Mouse (Mus musculus) frontal cortex, postnatal 25 days (tissue): ENCODE results near the gene Epha5.

Experiments used
- DNase-seq, 2 experiments: peaks; one replicate each; pipeline ENCODE4 v3.0.0; 2022; ENCODE audit warnings: low spot score in 2 of 2

Epha5 gene

DNA sequence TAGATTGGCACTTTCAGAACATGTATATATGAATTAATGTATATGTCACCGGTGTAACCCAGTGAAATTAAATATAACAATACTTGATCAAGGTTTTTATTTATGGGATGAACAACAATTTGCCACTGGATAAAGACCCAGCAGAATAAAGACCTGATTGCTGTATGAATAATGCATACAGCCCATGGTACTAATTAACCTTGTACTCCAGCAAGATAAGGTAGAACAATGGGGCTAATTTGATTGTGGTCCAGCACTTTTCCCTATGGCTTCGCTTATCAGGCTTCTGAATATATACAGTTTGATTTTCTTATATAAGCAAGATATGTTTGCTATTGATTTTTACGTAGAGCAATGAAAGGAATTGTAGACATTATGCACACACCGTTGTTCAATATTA is 103.6 kb downstream of the Epha5 start:
- DNase-seq = no peak

DNA sequence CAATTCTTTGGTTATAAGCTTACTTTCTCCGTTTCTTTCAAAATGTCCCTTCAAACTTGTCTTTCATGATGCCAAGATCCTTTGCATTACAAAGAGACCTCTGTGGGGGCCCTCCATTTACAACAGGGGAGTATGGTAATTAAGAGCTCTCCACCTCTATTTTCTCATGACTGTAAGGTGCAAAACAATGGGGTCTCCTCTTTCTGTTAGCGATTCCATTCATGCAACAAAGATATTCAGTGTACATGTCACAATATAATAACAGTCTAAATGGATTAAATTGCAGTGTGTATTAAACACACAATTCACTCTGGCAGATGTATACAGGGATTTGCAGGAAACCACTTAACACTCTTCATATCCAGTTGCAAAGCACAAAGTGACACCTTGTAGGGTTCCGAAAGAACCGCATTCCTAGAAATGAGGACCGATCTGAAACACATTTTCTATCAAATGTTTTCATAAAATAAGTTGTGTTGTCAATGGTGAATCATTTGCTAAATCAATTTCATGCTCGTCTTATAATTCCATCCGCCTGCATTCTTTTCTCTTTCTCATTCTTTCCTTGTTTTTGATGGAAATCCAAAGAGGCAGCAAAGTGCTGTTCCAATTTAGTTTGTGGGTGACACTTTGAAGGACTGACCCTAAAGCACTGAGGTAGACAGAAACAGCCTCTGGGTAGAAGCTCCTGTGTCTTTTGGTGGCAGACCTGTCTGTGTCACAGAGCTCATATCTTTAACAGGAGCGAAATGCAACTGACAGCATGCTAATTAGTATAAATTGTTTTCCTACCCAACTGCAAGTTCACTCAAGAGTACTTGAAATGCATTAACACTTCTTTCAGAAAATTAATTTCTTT is 118.1 kb downstream of the Epha5 start:
- no peak for DNase-seq

DNA sequence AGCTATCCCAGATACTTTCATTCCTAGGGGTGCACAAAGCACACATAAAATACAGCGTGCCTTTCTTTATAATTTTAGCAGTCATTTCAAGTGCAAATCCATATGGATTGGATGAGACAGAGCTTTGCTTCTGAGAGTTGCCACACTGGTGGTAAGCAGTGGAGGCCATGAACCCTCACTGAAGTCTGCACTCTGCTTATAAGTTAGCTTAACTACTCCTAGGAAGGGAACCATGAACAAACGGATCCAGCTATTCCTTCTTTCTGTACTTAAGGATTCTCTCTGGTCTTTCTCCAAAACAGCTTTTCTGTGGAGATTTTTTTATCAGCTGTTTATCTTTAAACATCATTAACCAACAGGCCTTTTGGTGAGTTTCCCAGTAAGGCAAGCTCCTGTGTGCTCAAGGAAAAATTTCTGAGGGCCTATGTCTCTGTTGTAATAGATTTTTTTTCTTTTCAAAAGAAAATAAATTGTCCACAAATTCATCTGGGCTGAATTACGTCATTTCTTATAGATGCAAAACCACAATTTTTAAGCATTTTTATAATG is 127.7 kb downstream of the Epha5 start:
- DNase-seq = no peak

DNA sequence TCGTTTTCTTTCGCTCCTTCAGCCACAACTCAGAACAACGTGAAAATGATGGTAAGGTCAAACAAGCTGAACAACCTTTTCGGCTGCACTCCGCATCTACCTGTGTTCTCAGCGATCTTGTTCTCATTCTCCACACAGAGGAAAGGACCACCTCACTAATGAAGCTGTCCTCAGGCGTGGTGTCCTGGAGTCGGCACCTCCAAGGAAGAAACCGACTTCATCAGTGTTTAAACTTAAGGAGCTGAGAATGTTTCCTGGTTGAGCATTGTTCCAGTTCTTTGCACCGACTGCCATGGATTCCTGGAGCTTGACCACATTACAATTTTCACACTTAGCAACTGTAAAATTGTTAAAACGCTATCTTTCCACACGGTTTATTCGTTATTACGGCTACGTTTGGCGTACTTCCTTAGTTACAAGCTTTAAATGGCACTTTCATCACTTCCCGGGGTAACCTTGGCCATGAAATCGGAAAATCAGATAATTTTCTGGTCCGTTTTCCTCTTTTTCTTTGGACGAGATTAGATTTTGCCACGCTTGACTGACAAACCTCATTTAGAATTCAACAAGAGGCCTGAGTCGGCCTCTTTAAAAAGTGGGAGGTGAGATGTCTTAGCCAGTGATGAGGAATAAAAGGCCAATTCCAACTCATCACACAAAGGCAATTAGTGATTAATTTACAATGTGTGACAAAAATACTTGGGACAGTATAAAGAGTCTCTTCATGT is 135.7 kb downstream of the Epha5 start:
- no peak for DNase-seq

DNA sequence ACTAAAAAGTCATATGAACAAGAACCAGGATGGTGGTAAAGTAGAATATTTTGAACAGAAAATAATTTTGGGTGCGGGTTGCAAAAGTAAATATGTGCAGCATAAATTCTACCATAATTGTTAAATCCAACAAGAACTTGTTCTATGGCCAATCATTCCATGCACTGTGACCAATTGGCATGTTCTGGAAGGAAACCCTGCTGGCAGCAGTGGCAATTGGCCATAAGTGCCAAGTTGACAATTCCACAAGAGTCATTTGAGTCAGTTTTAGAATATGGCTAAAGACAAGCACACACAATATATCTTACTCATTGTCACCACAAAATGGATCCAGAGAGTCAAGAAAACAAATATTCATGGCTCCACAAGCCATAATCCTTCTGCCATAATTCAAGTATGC is 140.2 kb downstream of the Epha5 start:
- no peak for DNase-seq

DNA sequence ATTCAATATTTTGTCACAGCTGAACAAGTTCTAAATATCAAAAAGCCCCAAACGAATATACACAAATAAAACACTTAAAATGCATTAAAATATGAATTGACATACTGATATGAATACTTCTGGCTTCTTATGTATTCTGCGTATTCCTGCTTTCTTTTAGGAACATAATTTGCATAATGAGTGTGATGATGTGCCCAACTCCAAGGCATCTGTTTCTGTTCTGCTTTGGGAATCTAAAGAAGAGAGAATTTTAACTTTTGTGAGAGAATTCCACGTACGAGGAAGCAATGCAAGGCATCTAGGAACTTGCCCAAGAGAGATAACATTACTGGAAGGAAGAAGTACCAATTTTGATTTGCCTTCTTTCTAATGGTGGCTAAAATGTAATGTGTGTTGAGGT is 151.8 kb downstream of the Epha5 start:
- no peak for DNase-seq

DNA sequence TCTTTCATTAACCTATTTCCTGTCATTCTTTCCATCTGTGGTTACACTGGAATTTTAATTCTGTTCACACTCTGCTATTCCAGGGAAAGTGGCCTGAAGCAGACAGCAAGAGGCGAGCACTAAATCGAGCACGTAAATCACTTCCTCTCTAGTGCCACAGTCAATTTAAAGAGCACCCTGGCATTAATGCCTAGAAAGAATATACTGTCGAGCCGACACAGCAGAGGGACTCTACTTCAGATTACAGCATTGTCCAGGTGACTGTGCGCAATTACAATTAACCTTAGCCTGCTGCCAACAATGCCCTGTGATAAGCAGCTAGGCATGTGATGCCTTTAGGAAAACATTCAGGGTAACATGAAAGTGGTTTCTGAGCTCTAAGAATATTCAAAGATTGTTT is 153.2 kb downstream of the Epha5 start:
- DNase-seq = no peak

DNA sequence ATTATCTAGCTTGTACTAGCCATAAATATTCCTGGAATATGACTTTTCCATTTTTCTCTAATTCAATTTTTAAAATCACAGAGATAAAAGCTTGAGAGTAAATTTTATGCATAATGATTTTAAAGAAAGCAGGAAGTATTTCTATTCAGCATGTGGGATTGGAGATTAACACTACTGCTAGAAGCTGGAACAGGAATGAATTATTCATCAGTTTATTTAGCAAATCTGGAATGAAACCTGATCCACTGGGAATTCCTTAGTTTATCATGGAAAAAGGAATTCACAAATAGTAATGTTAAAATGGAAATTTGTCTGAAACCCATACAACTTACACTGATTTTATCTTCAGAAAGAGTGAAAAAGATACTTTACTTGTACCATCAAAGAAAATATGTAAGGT is 187.2 kb downstream of the Epha5 start:
- no peak for DNase-seq

DNA sequence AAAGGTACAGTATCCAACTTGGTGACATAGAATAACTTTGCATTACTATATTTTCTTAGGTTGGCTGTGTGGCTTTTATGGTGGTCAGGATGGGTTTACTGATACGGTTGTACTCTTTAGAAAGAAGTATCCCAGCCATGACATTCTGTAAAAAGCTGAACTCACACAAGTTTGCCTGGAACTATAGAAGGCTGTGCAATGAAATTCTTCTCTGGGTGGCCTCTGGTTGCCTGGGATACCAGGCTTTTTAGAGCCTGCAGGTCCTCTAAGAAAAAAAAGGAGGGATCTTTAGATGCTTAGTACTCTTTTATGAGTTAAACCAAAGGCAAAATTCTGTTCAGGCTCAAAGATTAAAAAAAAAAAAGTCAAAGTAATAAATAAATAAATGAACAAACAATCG is 208.6 kb downstream of the Epha5 start:
- DNase-seq = no peak

DNA sequence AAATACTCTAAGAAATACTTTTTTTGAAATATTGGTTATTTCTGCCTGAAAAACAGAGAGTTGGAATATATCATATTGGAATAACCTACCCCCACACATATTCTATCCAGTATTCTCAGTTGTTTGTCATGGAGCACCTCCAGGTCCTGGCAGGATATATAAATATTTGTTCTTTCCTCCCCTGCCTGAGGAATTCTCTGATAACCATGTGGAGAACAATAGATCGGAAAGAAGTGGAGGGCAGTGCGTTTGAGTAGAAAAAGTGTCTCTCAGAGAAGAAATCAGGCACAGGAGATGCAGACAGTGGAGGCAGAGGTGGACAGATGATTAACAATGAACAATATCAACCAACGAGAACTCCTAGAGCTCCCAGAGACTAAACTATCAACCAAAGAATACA is 223.8 kb downstream of the Epha5 start:
- no peak for DNase-seq

DNA sequence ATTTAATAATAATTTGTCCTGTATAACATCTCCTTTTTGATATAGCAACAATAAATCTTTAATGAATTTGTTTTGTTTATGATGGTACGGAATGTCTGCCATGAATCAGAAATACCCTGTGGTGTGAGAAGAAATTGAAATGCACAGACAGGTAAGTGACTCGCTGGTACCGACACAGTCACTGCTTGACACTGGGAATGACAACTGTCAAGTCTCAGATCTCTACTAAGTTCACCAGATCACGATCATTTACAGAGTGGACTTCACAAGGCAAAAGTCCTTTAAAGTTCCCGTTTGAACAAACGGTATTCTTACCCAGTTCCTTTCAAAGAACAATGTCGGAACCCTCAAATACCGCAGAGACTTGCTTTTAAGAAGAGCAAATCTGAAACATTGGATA is 233.0 kb downstream of the Epha5 start:
- no peak for DNase-seq

DNA sequence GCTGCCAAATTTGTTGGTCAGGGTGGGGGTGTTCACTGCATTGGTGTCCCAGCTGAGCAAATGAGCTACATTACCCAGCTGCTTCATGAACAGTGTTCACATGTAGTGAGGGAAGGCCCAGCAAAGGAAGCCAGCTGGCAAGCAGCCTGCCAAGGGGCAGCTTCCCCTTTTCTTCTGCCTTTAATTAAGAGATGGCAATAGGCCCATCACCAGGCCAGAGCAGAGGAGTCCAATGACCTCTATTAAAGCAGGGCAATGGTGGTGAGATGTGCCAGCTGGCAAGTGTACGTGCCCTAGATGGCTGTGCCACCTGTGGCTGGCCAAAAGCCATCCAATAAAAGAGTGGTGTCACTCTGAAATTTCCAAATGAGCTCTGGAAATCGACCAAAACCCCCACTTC is 264.1 kb downstream of the Epha5 start:
- DNase-seq = peak in 1 of 2 experiments; percentile 11

DNA sequence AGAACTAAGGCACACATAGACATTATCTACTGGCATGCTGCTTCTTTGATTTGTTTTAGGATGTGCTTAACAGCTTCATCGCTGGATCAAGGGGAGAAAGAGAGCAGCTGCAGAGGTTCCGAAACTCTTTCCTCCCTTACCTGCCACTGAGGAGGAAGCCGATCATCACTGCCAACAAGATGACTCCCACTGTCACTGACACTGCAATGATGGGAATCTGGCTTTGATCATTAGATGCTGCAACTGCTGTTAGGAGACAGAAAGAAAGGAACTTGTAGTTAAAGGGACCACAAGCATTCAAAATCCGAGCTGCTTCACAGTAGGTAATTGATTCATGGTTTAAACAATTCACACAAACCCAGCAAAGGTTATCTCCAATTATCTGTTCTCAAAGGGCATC is 275.0 kb downstream of the Epha5 start:
- no peak for DNase-seq

DNA sequence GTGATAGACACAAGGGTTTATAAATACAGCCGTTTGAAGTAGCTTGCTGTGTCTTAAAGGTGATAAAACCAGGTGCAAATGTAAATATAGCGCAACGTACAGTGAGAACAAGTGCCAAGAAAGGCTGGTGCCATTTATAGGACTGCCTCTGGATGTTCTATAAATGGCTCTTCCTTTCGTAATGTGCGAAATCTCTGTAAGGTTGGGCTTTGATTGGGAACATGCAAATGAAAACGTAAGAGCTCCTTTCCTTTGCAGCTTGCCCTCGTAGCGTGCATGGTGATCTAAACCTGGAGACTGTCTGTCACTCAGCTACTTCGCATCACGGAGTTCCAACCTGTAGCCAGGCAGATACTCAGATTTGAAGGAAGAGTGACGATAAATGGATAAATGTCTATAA is 321.2 kb downstream of the Epha5 start:
- DNase-seq = no peak

DNA sequence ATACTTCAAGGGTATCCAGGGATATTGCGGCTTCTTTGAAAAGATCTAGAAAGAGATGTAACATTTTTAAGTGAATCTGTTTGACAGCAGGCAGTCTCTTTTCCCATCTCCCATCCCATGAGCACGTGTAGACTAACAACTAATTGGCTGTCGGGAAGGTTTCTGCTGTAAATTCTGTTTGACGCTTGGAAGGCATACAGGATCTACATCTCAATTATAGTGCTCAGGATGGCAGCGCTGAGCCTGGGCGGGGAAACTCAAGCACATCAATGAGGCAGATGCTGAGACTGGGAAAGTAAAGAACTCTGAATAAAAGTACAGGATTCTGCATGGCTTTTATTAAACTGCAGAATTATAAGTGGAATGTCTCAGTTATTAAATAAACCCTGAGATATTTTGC is 335.9 kb downstream of the Epha5 start:
- no peak for DNase-seq

DNA sequence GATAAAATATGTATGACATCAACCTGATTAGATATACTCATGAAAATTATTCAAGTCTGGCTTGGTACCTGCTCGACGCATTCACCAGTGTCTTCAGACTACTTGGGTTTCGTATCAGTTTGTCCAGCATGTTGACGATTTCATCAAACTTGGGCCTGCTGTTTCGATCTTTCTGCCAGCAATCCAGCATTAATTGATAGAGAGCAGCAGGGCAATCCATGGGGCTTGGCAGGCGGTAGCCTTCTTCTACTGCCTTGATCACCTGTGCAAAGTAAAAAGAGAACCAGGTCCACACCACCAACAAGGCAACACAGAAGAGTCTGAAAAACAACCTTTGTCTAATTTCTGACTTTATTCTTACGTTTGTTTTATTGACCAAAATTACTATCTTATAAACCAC is 346.2 kb downstream of the Epha5 start:
- no peak for DNase-seq

DNA sequence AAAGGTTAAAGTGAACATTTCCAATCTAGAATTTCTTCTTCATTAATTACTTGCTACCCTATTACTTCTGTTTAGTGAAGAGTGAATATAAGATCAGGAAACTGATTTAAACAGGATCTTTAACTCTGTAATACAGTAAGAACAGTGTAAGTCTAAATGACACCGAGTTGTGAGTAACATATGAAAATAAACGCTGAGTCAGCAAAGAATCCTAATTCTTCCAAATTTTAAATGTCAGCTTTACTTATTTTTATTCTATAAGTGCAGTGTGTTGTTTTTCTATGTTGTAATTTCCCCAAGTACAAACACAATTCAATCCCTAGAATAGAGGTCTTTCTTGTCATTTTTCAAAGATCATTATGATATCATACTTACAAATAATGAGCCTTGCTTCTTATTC is 363.3 kb downstream of the Epha5 start:
- DNase-seq = no peak

DNA sequence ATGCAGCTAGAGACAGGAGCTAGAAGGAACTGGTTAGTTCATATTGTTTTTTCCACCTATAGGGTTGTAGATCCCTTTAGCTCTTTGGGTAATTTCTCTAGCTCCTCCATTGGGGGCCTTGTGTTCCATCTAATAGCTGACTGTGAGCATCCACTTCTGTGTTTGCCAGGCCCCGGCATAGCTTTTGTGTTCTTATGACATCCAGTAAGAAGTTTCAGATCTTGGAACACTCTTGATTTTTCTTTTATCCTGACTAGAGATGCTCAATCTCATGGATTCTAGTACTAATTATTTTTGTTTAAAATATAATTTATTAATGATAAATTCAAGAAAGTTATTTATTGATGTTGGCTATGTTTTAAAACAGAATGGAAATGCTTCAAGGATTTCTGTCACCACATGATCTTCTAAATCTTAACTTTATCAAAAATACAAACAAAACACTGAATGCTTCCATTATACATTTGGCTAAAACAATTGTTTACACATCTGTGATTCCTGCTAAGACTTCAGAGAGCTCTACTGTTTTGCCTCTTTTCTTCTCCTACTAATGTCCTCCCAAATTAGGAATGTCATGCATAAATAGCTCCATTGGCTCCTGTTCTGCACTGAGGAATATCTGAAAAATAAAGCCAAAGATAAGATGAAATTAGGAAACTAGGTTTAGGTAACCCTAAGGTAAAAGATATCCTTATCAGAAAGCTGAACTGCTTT is 379.8 kb downstream of the Epha5 start:
- no peak for DNase-seq
